Mouse (Mus musculus) brain, adult 2 months (tissue): ENCODE data around the gene Lrp8.

Experiments
- DNase-seq: peaks from one replicate; pipeline ENCODE4 v3.0.0; 2011; ENCODE audit warnings: low read depth, low spot score

Lrp8 gene

DNA sequence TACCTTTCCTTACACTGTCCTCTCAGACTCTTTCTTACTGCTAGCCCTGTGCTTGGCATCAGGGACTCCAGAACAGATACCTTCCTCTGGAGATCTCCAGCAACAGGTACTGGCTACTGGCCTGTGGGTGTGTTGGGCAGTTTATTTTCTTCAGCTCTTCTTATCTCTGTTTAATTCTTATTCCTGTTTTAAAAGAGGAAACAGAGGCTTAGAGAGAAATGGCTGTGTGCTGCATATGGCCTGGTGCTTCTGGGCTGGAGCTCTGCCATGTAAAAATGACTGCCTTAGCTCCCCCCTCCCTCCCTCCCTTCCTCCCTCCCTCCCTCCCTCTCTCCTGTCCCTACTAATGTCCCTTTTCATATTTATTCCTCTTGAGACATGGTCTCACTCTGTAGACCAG lies 6.6 kb downstream of the Lrp8 start:
- no peak for DNase-seq

DNA sequence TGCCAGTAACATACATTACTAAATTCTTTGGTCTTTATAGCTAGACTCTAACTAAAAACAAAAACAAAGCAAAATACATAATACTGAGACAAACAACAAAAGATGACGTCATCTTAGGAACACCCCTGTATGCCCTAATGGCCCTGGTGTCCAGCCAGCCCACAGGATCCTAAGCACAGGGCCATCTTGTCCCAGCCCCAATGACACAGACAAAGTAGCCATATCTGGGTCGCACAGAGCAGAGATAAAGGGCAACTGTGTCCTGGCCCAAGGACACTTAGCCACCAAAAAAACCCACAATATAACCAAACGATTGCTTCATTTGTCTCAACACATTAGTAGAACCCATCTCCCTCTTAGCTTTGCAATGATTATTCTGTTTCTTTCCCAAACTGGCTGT lies 8.9 kb downstream of the Lrp8 start:
- DNase-seq, result no peak

- no peak for DNase-seq
Measured at GRCm38 (mm10) chr4:107811716-107812330, 9.8 kb downstream of the Lrp8 start.

DNA sequence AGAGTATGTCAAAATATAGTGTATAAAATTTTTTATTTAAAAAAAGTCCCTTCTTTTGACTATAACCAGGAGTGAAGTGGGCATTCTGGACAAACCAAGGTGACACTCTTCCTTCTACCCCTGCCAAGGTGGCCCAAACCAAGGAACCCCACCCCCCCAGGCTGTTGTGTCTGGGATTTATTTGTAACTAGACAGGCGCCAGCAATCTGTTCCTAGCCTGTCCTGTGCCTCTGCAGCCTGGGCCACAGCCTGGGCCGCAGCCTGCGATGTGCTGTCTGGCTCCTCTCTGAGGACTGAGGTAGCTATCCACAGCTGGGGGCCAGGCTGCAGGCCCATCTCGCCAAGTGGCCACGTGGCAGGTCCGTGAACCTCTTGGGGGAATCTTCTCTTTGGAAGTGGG lies 10.3 kb downstream of the Lrp8 start:
- no peak for DNase-seq

GRCm38 (mm10) chr4:107816459-107816858 lies 14.4 kb downstream of the Lrp8 start:
- DNase-seq, result peak; percentile 88

DNA sequence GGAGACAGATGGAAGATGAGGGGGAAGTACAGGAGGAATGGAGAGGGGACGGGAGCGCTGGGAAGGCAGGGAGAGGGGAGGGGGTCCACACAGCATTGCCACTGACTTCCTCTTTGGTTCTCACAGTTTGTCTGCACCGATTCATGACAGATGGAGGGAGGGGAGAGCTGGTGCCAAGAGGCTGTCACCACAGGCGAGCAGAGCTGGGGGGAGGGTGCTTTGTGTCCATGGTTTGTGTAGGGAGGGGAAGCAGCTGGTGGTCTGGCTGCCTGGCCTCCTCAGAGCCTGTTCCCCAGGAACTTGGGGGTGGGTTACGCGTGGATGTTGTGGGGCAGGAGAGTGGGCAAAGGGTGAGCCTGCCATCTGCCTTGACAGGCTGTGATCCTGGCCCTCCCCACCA lies 15.4 kb downstream of the Lrp8 start:
- peak; percentile 82 for DNase-seq

- DNase-seq, result peak; percentile 80
Measured at GRCm38 (mm10) chr4:107819990-107820719, 18.1 kb downstream of the Lrp8 start.

DNA sequence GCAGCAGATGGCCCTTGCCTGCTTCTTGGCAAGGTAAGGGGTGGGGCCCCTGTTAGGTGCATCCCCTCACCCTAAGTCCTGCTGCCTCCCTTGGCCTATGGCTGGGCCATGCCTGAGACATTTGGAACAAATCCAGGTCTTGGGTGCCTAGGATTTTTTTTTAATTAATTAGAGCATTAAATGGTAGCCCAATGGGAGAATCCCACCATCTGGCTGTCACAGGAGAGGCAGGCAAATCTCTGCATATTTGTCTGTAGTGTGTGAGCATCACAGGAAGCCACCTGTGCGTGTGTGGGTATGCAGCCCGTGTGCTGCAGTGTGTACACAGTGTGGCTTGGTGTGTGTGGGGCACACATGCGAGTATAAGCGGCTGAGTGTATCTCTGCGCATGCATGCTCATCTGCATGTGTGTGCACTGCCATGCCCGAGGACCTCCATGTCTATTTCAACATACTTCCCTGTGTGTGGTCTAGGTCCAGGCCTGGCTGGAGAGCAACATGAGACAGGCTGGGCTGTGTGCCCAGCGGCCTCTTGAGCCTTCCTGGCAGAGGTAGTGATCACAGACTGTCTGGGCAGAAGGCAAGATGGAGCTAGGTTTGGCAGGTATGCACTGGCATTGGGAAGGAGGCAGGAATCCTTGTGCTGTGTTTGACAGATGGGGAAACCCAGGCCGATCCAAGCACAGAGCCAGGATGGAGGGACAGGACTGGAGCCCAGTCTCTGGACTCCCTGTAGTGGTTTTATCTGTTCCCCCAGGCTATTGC lies 19.0 kb downstream of the Lrp8 start:
- DNase-seq, result peak; percentile 99

- peak; percentile 67 for DNase-seq
Measured at GRCm38 (mm10) chr4:107822936-107823411, 20.9 kb downstream of the Lrp8 start.

DNA sequence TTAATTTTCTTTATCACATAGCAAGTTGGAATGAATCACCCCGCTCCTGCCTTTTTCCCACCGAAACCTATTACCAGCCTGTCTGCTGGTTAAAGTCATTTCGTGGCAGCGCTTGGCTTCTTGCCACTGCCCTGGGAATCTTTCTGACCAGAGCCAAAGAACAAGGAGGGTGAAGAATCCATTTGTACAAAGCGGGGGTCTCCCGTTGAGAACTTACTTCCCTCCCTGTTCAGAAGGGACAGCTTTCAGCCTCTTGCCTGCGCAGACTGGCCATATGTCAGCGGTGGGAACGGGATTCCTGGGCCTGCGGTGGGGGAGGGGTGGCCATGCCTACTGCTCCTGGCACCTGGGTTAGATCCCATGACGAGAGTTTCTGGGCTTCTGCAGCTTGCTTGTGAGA lies 21.4 kb downstream of the Lrp8 start:
- peak; percentile 69 for DNase-seq

GRCm38 (mm10) chr4:107828727-107829218 lies 26.7 kb downstream of the Lrp8 start:
- peak; percentile 73 for DNase-seq

DNA sequence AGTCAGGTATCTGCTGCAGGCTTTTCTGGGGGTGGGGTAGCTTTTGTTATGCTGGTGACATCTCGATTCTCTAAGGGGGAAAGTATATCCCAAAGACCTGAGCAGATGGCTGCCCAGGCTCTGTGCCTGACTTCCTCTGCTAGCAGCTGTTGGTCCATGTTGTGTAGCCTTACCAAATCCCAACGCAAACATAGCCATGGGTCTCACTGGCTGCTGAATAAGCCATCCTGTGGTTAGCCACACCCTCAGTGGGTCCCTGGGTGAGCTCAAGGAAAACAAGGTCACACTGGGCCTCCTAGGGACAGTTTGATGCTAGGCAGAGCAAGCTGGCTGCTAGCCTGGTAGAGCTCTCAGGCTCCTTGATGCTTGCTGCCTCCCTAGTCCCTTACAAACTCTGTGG lies 27.6 kb downstream of the Lrp8 start:
- DNase-seq, result peak; percentile 71

- peak; percentile 86 for DNase-seq
Measured at GRCm38 (mm10) chr4:107830189-107830588, 28.1 kb downstream of the Lrp8 start.

GRCm38 (mm10) chr4:107830821-107831221 lies 28.8 kb downstream of the Lrp8 start:
- DNase-seq, result peak; percentile 62

- no peak for DNase-seq
Measured at GRCm38 (mm10) chr4:107831678-107832077, 29.6 kb downstream of the Lrp8 start.

DNA sequence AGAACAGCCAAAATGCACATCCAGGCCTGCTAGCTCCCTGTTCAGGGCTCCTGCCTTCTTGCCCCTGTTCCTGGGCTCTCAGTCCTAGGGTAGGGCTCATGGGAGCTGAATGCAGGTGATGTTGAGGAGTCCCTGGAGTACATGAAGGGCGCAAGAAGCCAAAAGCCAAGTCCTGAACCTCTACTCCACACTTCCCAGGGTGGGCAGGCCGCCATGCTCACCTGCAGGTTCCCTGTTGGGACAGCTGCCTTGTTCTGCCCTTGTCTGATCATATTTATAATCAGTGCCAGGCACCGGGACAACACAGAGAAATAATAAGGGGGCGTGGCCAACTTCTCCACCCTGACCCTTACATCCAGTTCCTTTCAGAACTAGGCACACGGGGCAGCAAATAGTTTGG lies 31.5 kb downstream of the Lrp8 start:
- DNase-seq, result no peak

- no peak for DNase-seq
Measured at GRCm38 (mm10) chr4:107834643-107835314, 32.7 kb downstream of the Lrp8 start.

GRCm38 (mm10) chr4:107835508-107835909 lies 33.4 kb downstream of the Lrp8 start:
- no peak for DNase-seq

DNA sequence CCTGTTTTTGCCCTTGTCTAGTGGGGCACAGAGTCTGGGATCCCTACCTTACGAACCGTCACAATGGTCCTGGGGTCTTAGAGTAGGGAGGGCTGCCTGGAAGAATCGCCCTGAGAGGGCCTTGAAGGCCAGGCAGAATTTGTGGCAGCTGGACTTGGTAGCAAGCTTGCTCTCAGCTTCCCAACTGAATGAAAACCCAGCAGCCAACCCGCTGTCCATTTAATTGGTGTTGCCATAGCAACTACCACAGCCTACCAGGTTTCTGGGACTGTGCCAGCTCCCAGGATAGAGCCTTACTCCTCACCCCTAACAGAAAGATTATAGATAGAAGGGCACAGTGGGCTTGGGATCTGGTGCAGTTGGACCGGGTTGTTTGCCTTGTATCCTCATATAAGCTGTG lies 34.7 kb downstream of the Lrp8 start:
- peak; percentile 89 for DNase-seq

DNA sequence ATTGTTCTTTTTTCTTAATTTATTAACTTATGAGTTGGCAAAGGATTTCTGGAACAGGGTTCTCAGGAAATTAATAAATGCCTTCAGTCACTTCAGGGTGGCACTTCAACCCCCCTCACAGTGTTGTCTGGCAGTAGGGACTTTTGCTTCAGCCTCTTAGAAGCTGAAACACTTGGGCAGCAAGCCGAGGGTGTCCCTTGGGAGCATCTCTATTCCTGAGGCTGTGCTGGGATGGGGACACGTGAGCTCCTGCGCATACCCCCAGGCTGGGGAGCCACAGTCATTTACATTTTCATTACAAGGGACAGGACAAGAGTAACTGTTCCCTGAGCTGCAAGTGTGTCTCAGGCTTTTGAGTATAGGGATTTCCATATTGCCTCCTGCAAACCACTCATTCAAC lies 35.8 kb downstream of the Lrp8 start:
- no peak for DNase-seq

- peak; percentile 84 for DNase-seq
Measured at GRCm38 (mm10) chr4:107843687-107844086, 41.6 kb downstream of the Lrp8 start.

- peak; percentile 67 for DNase-seq
Measured at GRCm38 (mm10) chr4:107844971-107845370, 42.9 kb downstream of the Lrp8 start.
